Mouse (Mus musculus): Measurements from ENCODE around the gene Mbd3l1.

Mbd3l1 gene
- long read RNA-seq, experiment 1 = 0 reads
- long read RNA-seq, experiment 2 = 0 reads

GRCm38 (mm10) chr9:18478168-18478567 lies at the start of gene Mbd3l1, which contains the start of gene Zfp558:
TSS of gene Mbd3l1 (plus strand) at chr9:18478359.
TSS of gene Zfp558 (minus strand) at chr9:18478268.
- intact Hi-C loops (cut with DNase I) = loop anchor here (10.0 kb wide), 1 partner anchor 183 kb away; the partner anchor contains the start of gene Chordc1

GRCm38 (mm10) chr9:18430354-18430753 lies 47.8 kb upstream of the Mbd3l1 start, which contains the start of gene Mbd3l2:
TSS of gene Mbd3l2 (plus strand) at chr9:18430654.
- intact Hi-C loops (cut with DNase I) = no loop called here

- intact Hi-C loops (cut with DNase I) = no loop called here
Observed at GRCm38 (mm10) chr9:18431687-18432086, 46.5 kb upstream of the Mbd3l1 start.

- intact Hi-C loops (cut with DNase I) = no loop called here
Observed at GRCm38 (mm10) chr9:18456520-18456919, 21.6 kb upstream of the Mbd3l1 start.

- intact Hi-C loops (cut with DNase I) = no loop called here
Observed at GRCm38 (mm10) chr9:18467350-18467749, 10.8 kb upstream of the Mbd3l1 start.

GRCm38 (mm10) chr9:18468005-18468404 lies 10.2 kb upstream of the Mbd3l1 start:
- intact Hi-C loops (cut with DNase I) = no loop called here

GRCm38 (mm10) chr9:18473324-18474128 lies 4.6 kb upstream of the Mbd3l1 start:
- intact Hi-C loops (cut with DNase I) = loop anchor here (10.0 kb wide), 1 partner anchor 179 kb away; the partner anchor contains the start of gene Chordc1

- intact Hi-C loops (cut with DNase I) = no loop called here
Observed at GRCm38 (mm10) chr9:18508098-18508497, 29.9 kb downstream of the Mbd3l1 start.

Small RNAs within 50 kb of the gene (microRNA-seq; reads per million reads assigned to microRNA genes)
- gene Gm22854 = 0 reads per million in 2 experiments

Data from adrenal gland (tissue).